Mouse (Mus musculus): ENCODE measurements around the gene Slc6a6. TPM values are rescaled to one million over a fixed set of nuclear protein-coding genes. Genes with fewer than 3 reads are reported as not detected.

The Slc6a6 gene
- polyA plus RNA-seq, 2 experiments = 7.5 to 8.0 TPM

DNA sequence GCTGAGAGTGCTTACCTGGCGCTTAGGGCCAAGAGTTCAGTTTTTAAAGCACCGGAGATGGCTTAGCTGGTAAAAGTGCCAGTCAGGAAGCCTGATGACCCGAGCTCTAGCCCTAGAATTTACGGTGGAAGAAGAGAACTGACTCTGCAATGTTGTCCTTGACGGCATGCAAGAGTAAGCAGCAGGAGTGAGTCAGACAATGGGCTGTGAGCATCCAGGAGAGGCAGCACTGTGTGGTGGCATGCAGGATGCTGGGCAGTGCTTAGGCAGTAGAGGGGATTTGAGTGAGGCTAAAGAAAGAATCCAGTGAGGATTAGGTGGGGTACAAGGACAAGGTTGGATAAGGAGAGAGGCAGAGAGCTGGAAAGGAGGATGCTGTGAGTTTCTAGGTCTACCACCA lies 15.6 kb upstream of the Slc6a6 start:
- H3K4me1 ChIP-seq (replicated peaks; ENCODE audit: control insufficient read depth in 2 of 2, insufficient read depth in 2 of 2, low read length in 1 of 2) = no peaks in the 10 kb centered on the region; a peak in 1 of 4 replicates
- ATAC-seq (ENCODE audit: insufficient read depth) (no peak), DNase-seq (ENCODE audit: low read depth in 3 of 3, low spot score in 3 of 3) (no peak)
- H3K36me3 ChIP-seq (replicated peaks; ENCODE audit: control insufficient read depth, insufficient read depth, low read depth) = no peaks in the 10 kb centered on the region
- H3K27ac ChIP-seq = no peak overlapping the region
- H3K4me3 ChIP-seq (ENCODE audit: insufficient read depth in 1 of 2, low read depth in 2 of 2, low read length in 2 of 2) = no peak overlapping the region
- no peak overlapping the region for H3K4me2 ChIP-seq (ENCODE audit: low read depth)
- no peak overlapping the region for H3K9ac ChIP-seq (replicated peaks)
- 52% methylated on average over 5 of the region's 5 CpGs for WGBS (ENCODE audit: insufficient replicate concordance)
- TF ChIP-seq CTCF (IDR thresholded peaks at IDR 0.05; ENCODE audit: low read depth) = no peak
- no peak for TF ChIP-seq EP300 (IDR thresholded peaks at IDR 0.05; ENCODE audit: low read depth)
- H3K27me3 ChIP-seq (ENCODE audit: control insufficient read depth, insufficient read depth, low read length) = no peaks in the 10 kb centered on the region
- no peaks in the 10 kb centered on the region for H3K9me3 ChIP-seq (ENCODE audit: control insufficient read depth, low read length)

DNA sequence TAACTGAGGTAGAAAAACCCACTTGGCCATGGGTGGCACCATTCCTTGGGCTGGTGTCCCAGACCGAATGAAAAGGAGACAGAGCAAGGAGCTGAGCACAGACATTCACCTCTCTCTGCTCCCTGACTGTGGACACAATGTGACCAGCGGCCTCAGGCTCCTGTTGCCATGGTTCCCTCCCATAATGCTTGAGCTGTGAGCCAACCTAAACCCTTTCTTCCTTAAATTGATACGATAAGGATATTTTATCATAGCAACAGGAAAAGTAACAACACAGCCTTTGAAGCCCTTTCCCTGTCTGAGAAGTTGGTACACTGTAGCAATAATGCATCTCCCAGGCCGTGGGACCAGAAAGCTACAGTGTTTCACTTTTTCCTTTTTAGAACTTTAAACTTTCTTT lies 14.6 kb upstream of the Slc6a6 start:
- Histone ChIP-seq H3K9me3 (ENCODE audit: control insufficient read depth, low read length) (no peaks in the 10 kb centered on the region), H3K4me1 (replicated peaks; ENCODE audit: control insufficient read depth in 2 of 2, insufficient read depth in 2 of 2, low read length in 1 of 2) (no peaks in the 10 kb centered on the region; a peak in 1 of 4 replicates), H3K27me3 (ENCODE audit: control insufficient read depth, insufficient read depth, low read length) (no peaks in the 10 kb centered on the region), H3K4me2 (ENCODE audit: low read depth) (no peak overlapping the region), H3K36me3 (replicated peaks; ENCODE audit: control insufficient read depth, insufficient read depth, low read depth) (no peaks in the 10 kb centered on the region), H3K4me3 (ENCODE audit: insufficient read depth in 1 of 2, low read depth in 2 of 2, low read length in 2 of 2) (no peak overlapping the region), H3K27ac (no peak overlapping the region), H3K9ac (replicated peaks) (no peak overlapping the region)
- DNase-seq (ENCODE audit: low read depth in 3 of 3, low spot score in 3 of 3) = no peak
- TF ChIP-seq CTCF (IDR thresholded peaks at IDR 0.05; ENCODE audit: low read depth) (no peak), EP300 (IDR thresholded peaks at IDR 0.05; ENCODE audit: low read depth) (no peak)
- no peak for ATAC-seq (ENCODE audit: insufficient read depth)
- 52% methylated on average over 4 of the region's 4 CpGs for WGBS (ENCODE audit: insufficient replicate concordance)

DNA sequence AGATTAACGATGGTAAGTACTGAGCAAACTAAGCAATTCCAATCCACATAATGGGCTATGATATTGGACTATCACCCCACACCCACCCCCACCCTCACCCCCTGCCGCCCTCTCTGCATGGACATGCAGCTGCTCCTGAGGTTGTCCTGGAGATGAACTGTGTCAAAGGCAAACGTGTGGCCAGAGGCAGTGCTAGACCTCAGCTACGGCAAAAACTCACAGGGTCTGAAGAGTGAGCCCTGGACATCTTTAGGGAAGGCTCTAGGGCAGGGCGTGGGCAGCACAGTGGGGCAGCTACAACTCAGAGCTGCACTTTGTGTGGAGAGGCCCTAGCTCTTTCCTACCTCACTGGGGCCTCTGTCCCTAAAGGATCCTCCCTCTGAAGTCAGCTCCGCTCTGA lies 13.6 kb upstream of the Slc6a6 start:
- Histone ChIP-seq H3K36me3 (replicated peaks; ENCODE audit: control insufficient read depth, insufficient read depth, low read depth) (no peaks in the 10 kb centered on the region), H3K4me1 (replicated peaks; ENCODE audit: control insufficient read depth in 2 of 2, insufficient read depth in 2 of 2, low read length in 1 of 2) (no peaks in the 10 kb centered on the region; a peak in 1 of 4 replicates), H3K9ac (replicated peaks) (no peak overlapping the region), H3K9me3 (ENCODE audit: control insufficient read depth, low read length) (no peaks in the 10 kb centered on the region), H3K27ac (no peak overlapping the region), H3K4me3 (ENCODE audit: insufficient read depth in 1 of 2, low read depth in 2 of 2, low read length in 2 of 2) (no peak overlapping the region), H3K27me3 (ENCODE audit: control insufficient read depth, insufficient read depth, low read length) (no peaks in the 10 kb centered on the region), H3K4me2 (ENCODE audit: low read depth) (no peak overlapping the region)
- ATAC-seq (ENCODE audit: insufficient read depth) (no peak), DNase-seq (ENCODE audit: low read depth in 3 of 3, low spot score in 3 of 3) (no peak)
- TF ChIP-seq EP300 (IDR thresholded peaks at IDR 0.05; ENCODE audit: low read depth) (no peak), CTCF (IDR thresholded peaks at IDR 0.05; ENCODE audit: low read depth) (no peak)
- WGBS (ENCODE audit: insufficient replicate concordance) = 62% methylated on average over 6 of the region's 6 CpGs

DNA sequence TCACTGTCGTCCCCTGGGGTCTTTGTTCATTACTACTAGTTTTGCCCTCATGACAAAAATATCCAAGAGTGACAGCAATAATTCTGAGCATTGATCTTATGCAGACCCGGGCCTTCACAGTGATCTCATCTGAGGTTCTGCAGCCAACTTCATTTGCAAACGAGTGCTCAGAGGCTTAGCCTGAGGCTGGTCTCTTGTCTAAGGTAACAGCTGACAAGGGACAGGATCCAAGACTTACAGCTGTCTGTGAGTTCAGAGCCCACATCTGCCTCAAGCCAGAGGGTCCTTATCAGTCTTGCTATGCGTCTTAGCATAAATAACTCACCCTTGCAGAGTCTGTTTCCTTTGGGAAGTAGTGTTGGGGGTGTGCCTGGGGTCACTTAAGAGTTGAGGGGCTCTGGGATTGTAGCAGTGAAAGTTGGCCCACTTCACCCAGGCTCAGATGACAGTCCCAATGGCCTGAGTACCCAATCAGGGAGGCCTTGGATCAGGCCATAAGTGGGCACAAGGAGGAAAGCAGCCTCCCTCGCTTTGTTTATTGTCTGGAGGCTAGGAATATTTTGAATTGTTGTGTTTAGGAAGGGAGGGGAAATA lies 9.0 kb upstream of the Slc6a6 start:
- DNase-seq (ENCODE audit: low read depth in 3 of 3, low spot score in 3 of 3) (no peak), ATAC-seq (ENCODE audit: insufficient read depth) (no peak)
- Histone ChIP-seq H3K27me3 (ENCODE audit: control insufficient read depth, insufficient read depth, low read length) (no peaks in the 10 kb centered on the region), H3K27ac (no peak overlapping the region), H3K9ac (replicated peaks) (no peak overlapping the region), H3K4me3 (ENCODE audit: insufficient read depth in 1 of 2, low read depth in 2 of 2, low read length in 2 of 2) (no peak overlapping the region), H3K4me1 (replicated peaks; ENCODE audit: control insufficient read depth in 2 of 2, insufficient read depth in 2 of 2, low read length in 1 of 2) (peaks cover 13 to 16% of the 10 kb centered on the region in 2 experiments), H3K36me3 (replicated peaks; ENCODE audit: control insufficient read depth, insufficient read depth, low read depth) (no peaks in the 10 kb centered on the region), H3K4me2 (ENCODE audit: low read depth) (no peak overlapping the region), H3K9me3 (ENCODE audit: control insufficient read depth, low read length) (no peaks in the 10 kb centered on the region)
- WGBS (ENCODE audit: insufficient replicate concordance) = 33% methylated on average over 5 of the region's 5 CpGs
- TF ChIP-seq EP300 (IDR thresholded peaks at IDR 0.05; ENCODE audit: low read depth) (no peak), CTCF (IDR thresholded peaks at IDR 0.05; ENCODE audit: low read depth) (no peak)

DNA sequence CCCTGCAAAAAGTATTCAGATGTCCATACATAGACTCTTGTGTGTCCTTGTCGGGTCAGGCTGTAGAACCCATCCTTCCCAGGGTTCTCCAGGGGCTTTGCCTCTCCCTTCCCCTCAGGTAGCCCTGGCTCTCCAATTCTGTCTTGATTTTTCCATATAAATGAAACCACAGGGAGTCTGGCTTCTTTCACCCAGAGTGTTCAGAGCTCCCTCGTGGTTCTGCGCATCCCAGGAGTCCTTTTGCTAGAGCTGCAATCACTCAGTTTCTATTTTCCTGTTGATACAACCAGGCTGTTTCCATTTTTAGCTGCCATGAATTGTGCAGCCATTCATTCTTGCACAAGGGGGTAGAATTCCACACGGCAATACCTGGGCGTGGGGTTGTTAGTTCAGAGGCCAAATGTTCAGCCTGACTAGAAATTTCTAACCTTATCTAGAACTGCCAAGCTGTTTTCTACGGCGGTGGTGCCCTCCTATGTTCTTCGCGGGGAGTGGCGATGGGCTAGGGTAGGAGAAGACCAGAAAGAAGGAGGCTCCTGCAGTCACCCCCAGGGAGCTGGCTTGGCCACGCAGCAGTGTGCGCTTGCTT lies 5.3 kb upstream of the Slc6a6 start:
- Histone ChIP-seq H3K4me3 (ENCODE audit: insufficient read depth in 1 of 2, low read depth in 2 of 2, low read length in 2 of 2) (peak overlapping the region; percentile 10 to 32), H3K9ac (replicated peaks) (peak overlapping the region; percentile 38), H3K27ac (peak overlapping the region; percentile 25), H3K36me3 (replicated peaks; ENCODE audit: control insufficient read depth, insufficient read depth, low read depth) (no peaks in the 10 kb centered on the region), H3K4me2 (ENCODE audit: low read depth) (peak overlapping the region; percentile 62), H3K4me1 (replicated peaks; ENCODE audit: control insufficient read depth in 2 of 2, insufficient read depth in 2 of 2, low read length in 1 of 2) (peaks cover 13 to 22% of the 10 kb centered on the region in 2 experiments), H3K27me3 (ENCODE audit: control insufficient read depth, insufficient read depth, low read length) (no peaks in the 10 kb centered on the region), H3K9me3 (ENCODE audit: control insufficient read depth, low read length) (no peaks in the 10 kb centered on the region)
- 15% methylated on average over 12 of the region's 12 CpGs for WGBS (ENCODE audit: insufficient replicate concordance)
- no peak for DNase-seq (ENCODE audit: low read depth in 3 of 3, low spot score in 3 of 3)
- 0 out of 2 replicates have a peak, but pooled peaks have one; percentile 32 for TF ChIP-seq CTCF (IDR thresholded peaks at IDR 0.05; ENCODE audit: low read depth)
- TF ChIP-seq EP300 (IDR thresholded peaks at IDR 0.05; ENCODE audit: low read depth) = no peak; the same call in 1 of the 2 replicates
- ATAC-seq (ENCODE audit: insufficient read depth) = peak; percentile 61
